Mouse (Mus musculus) gastrocnemius, postnatal 25 days (tissue): Measurements from ENCODE around the gene Ssty1. TPM values are rescaled to one million over a fixed set of nuclear protein-coding genes. Genes with fewer than 3 reads are reported as not detected.
"Not testable (repeated sequence)": the region's sequence is repeated elsewhere in the genome, so short reads cannot be mapped to it uniquely, and the experiment has no call there.

Source experiments
- DNase-seq: peaks from one replicate; pipeline ENCODE4 v3.0.0; 2022
- long read RNA-seq, 2 experiments: library from polyadenylated mRNA; stranded (forward); transcript quantifications; one replicate each; pipeline ENCODE4 v2.0.0; 2021
- total RNA-seq, 2 experiments: library from RNA; stranded (reverse); gene quantifications; 1 replicate in 1 of 2; 2 replicates in 1 of 2; pipeline ENCODE4 v1.2.3; 2021

Gene Ssty1
- total RNA-seq: not detected
- long read RNA-seq, experiment 1: 0 reads
- long read RNA-seq, experiment 2: 0 reads

DNA sequence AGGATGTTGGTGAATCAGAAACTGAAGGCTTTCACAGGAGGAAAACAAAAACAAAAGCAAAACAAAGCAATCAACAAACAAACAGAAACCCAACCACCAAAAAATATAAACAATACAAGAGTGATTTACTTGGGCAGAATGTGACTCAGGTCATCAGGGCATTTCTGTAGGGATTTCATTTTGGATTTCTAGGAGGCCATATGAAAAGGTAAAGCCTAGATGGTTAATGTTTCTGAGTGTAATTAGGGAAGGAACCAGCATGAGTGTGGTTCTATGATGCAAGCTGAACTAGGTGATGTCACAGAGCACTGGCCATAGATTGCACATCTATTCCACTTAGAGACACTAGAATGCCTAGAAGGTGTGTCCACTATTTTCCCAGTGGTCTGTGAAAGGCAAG lies at the start of gene Ssty1:
Ssty1 (plus strand) TSS at position 301 of the 400 bp plus-strand sequence.
- not testable (repeated sequence) for DNase-seq

DNA sequence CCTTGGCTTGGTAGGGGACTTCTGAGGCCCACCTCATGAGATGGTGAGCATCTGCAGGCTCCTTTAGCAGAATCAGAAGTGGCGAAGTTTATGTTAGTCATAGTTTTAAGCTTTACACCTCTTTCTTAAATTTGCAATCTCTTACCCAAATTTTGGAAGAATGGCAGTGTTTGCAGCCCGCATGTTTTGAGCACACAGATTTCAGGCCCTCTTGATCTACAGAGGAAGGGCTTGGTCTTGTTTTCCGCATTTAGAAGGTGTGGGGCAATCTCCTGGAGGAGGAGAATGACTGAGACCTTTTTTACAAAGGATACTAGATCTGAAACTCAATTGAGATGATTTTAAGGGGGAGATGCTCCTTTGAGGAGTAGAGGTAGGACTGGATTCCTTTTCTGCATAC lies 27.2 kb upstream of the Ssty1 start, which contains the start of gene Gm21764:
Gm21764 (minus strand) TSS at position 101 of the 400 bp plus-strand sequence.
- not testable (repeated sequence) for DNase-seq

Other genes with a start within 250 kb of the Ssty1 start
- gene Gm21904, start 242.8 kb upstream of the Ssty1 start, total RNA-seq: not detected
- not detected for gene Gm20772, start 214.4 kb upstream of the Ssty1 start, total RNA-seq
- gene Gm20831, start 214.4 kb upstream of the Ssty1 start, total RNA-seq: not detected
- not detected for gene Srsy, start 151.8 kb upstream of the Ssty1 start, total RNA-seq
- gene Gm21764, start 27.3 kb upstream of the Ssty1 start, total RNA-seq: not detected